Mouse (Mus musculus) telencephalon, adult 2 months (tissue): Measurements from ENCODE around the gene Amdhd2.

Source experiments
- DNase-seq: peaks from one replicate; pipeline ENCODE4 v3.0.0-alpha.2; 2011; ENCODE audit warnings: low read depth, low spot score

Amdhd2 gene

GRCm38 (mm10) chr17:24163176-24163962 lies at the start of gene Amdhd2:
Gene Amdhd2 (minus strand): TSS chr17:24163766.
- peak; percentile 94 for DNase-seq

GRCm38 (mm10) chr17:24213186-24213585 lies 49.6 kb upstream of the Amdhd2 start:
- no peak for DNase-seq

DNA sequence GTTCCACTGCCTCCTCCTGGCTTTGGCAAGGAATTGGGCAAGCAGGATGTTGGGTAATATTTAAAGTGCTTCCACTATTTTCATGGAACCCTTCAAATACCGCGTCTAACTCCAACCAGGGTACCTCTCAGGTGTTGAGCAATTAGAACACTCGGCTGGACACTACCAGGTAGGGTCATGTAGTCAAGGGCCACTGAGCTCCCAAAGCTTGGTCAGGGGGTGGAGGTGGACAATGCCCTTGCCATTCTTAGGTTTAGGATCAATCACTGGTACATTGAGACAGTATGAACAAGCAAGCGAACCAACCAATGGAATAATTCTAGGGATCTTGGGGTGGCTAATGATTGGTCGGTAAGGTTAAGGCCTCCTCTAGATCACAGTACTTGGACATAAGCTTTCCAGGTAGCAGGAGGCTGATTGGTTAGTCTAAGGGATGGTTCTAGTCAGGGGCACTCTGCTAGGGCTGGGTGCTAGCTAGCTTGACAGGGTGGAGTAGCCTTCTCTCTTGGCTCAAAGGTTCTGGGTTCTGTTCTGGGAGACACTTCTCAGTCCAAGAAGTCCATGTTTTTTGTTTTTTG lies 49.0 kb upstream of the Amdhd2 start:
- DNase-seq, result no peak

DNA sequence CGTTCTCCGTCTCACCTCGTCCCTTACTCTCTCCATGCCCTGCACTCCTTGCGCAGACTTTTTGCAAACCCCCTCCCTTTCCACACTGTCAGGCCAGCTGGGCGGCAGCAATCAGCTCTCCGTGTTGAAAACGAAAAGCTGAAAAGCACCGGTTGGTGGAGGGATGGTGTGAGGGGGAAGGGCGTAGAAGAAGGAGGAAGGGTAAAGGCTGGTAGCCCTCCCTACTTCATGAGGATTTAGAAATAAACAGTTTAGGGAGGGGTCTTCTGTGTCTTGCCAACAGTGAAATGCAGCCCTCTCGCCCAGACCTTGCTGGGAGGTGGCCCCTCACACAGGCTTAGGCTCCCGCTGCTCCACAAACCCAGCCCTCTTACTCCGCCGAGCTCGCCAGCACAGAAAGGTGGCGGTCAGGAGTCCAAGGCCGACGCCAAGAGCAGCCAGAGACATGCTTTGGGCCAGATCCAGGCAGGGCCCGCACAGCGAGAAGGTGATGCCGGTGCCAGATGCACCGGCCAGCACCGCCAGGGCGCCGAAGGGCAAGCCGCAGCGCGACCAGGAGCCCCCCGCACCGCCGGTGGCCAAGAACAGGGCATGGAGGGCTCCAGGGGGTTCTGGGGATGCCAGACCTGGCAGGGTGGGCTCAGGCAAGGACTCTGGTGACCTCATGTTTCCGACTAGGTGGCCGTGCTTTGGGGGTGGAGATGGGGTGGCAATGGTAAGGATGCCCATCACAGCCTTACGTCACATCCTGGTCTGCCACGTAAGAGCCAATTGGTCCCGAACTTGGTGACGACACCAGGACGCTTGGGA lies 48.3 kb upstream of the Amdhd2 start:
- peak; percentile 93 for DNase-seq

DNA sequence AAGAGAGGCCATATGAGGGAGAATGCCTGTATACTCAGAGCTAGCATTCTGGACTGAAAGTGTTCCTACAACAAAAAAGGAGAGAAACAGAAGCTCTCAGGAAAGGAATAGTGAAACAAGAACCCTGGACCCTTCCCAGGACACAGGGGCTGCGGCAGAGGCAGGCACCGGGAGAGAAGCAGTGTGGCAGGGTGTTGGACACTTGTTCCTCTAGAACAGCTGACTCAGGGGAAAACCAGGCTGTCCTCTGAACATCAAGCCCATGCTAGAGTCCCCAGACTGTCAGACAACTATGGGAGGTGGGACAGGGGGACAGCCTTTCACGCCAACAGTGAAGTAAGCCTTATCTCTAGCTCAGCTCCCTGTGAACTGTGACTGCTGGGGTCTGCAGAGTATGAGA lies 47.0 kb upstream of the Amdhd2 start:
- DNase-seq, result no peak

DNA sequence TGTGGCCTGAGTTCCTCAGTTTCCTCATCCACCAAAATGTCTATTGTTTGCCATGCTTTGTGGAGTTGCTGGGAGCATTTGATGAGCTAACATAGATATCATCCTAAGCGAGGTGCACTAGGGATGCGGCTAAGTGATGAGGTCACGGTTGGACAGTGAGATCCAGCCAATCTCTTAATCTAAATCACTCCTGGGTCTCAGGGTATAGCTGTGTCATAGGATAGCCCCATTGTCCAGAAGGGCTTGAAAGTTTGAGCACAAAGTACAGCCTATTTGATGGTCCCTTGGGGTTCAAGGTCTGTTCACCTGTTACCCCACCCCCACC lies 46.3 kb upstream of the Amdhd2 start:
- DNase-seq, result no peak

DNA sequence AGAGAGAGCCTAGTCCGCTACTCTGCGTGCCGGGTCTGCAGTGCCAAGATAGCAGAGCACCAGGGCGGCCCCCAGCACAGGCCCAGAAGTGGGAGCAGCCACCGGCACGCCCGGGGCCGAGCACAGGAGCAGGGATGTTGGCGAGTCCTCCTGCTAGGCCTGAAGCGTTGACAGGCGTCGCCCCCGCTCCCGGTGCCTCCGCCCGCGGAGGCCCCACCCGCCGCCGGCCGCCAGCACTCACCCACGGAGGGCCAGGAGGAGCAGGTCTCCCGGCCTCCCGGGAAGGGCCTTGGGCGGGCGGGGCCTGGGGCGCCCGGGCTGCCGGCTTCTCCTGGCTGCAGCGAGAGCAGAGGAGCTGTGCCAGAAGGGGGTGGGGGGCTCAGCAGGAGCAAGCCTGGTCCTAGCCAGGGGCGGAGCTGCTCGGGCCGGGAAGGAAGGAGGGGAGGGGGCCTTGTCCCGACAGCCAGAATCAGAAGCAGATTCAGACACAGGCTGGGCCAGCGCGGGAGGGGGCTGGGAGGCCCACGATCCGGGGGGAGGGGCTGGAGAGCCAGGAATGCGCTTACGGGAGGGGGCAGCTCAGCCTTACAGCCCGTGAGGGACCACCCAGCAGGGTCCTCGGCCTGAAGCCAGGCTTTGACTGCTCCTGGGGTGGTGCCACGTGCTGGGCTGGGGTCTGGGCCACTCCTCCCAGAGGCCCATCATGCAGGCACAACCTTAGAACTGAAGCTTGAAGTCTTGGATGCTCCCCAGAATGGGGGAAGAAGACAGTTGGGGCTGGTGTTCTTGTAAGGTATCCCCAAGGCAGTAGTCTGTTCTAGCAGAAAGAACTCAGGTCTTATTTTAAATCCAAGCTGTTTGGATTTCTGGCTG lies 45.7 kb upstream of the Amdhd2 start, which contains the start of gene Ntn3:
Gene Ntn3 (minus strand): TSS at position 489 of the 873 bp plus-strand sequence.
- DNase-seq, result no peak

DNA sequence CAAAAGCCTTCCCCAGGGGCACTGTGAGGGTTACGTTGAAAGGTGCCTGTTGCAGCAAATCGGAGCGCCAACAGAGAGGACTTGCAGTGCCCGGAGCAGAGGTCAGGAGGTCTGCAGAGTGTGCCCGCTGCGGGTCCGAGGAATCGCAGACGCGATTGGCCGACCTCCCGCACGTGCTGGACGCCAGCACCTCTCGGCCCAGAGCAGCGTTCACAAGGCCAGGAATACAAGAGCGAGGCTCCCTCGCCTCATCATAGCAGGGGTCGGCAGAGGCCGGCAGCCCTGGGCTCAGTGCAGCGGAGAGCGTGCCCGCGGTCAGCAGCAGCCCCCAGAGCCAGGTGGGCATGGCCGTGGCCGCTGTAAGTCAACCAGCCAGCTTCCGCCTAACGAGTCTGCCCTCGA lies 45.1 kb upstream of the Amdhd2 start:
- no peak for DNase-seq

GRCm38 (mm10) chr17:24207768-24208640 lies 44.4 kb upstream of the Amdhd2 start:
- DNase-seq, result no peak

DNA sequence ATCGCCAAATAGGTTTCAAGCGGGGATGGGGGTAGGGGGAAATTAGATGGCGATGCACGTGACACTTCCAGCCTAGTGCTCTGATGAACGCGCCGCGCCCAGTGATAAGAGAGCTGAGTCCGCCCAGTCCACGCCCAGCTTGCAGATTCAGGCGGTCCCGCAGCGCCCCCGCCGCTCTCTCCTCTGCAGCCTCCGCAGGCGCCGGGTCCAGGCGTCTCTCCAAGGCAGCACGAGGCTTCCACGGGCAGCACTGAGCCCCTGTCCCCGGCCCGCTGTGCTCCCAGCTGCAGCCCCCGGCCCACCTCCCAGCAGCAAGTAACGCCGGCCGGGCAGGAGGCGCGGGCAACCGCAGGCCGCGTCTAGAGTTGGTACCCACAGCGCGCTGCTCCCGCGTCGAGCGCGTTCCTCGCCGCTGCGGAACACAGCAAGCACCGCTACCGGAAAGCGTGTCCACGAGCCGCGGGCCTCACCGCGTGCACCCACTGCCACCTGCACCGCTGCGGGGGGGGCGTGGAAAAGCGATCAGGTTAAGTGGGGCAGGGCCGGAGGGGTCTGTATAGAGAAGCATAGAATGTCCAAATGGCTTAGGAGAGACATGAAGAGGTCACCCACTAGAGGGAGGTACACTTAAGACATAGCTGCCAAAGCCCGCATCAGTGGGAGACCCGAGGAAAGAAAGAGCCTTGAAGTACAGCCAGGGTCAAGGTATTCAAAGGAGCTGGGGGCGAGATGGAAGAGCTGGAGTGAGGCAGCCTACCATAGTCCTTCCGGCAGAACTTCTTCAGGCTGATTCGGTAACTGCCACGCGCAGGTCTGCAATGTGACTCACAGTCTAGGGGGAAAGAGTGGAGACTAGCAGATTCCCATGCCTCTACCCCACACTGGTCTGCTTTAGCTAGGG lies 43.1 kb upstream of the Amdhd2 start:
- DNase-seq, result no peak

- DNase-seq, result no peak
These were observed 42.4 kb upstream of the Amdhd2 start for GRCm38 (mm10) chr17:24205908-24206361.

DNA sequence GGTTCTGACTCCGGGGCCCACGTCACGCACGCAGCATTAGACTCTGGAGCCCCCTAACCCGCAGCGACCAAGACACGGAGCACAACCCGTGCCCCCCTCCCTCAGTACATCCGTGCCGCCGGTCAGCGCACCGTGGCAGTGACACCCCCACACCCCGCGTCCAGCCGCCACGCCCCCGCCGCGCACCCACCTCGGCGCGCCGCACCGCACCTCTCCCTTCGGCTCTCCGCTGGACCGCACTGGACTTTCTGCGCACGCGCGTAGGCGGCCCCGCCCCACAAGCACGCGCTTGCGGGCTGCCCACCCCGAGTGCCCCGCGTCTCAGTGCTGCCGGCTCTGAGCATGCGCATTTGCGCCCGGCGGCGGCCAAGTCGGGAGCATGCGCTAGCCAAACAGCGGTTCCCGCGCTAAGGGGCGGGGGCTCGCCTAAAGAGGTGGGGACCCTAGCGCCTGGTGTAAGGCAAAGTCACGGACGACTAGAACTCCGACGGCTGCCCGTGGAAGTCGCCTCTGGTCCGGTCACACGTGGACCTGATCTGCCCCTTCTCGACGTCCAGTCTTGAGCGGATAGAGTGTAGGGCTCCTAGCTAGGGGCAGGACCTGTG lies 41.8 kb upstream of the Amdhd2 start, which contains the start of gene Tbc1d24:
Gene Tbc1d24 (minus strand): TSS at position 279 of the 605 bp plus-strand sequence.
- peak; percentile 86 for DNase-seq

- no peak for DNase-seq
These were observed 41.3 kb upstream of the Amdhd2 start for GRCm38 (mm10) chr17:24204846-24205245.

- DNase-seq, result no peak
These were observed 40.3 kb upstream of the Amdhd2 start for GRCm38 (mm10) chr17:24203611-24204534.

DNA sequence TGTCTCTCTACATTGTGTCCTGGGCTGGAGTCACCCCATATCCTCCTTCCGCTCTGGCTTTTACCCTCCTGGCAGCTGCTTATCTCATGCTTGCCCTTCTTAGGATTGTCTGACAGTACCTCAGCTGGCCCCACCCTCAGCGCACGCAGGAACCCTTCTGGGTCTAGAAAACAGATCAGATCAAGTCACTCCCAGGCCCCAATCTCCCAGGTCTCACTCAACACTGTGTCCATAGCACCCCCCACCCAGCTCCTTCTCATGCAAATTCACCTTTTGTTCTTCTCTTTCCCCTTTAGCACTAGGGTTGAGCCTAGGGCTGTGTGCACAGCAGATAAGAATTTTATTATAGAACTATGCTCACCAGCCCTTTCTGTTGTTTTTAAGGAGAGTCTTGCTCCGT lies 39.5 kb upstream of the Amdhd2 start:
- DNase-seq, result no peak

GRCm38 (mm10) chr17:24201092-24201491 lies 37.5 kb upstream of the Amdhd2 start:
- DNase-seq, result no peak

DNA sequence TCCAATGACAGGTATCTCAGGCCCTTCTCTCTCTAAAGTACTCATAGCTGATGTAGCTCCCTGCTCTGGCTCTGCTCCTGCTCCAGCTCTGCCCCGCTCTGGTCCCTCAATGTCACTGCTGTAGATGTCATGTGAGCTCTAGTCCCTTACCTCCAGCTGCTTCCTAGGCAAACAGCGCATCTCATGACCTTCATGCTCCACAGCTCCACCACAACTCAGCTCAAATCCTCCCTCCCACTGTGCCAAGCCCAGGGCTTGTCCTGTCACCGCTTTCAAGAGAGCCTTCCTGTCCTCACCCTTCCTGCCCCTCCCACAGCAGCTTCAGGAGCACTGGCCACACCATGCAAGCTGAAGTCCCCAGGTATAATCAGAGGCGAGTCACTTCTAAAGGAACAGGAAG lies 36.2 kb upstream of the Amdhd2 start:
- no peak for DNase-seq

- peak; percentile 89 for DNase-seq
These were observed 35.7 kb upstream of the Amdhd2 start for GRCm38 (mm10) chr17:24199252-24199651.
